Mouse (Mus musculus) stomach, postnatal 0 days (tissue): Measurements from ENCODE around the gene Cldn22.

Source experiments
- CTCF ChIP-seq: IDR thresholded peaks from 2 replicates; pipeline ENCODE4 v1.5.1; 2016; ENCODE audit warnings: antibody characterized with exemption, low read depth, mild to moderate bottlenecking, moderate library complexity
- EP300 ChIP-seq: optimal IDR thresholded peaks from 2 replicates; pipeline ENCODE3; 2016; ENCODE audit warnings: antibody characterized with exemption

- no peak for TF ChIP-seq CTCF
- no peak for TF ChIP-seq EP300
Observed at GRCm38 (mm10) chr8:47799438-47799837, 24.8 kb upstream of the Cldn22 start.
